Mouse (Mus musculus) embryo, embryonic 10.5 days (tissue): ENCODE data around the gene Gm4216.
"Not testable (repeated sequence)": the region's sequence is repeated elsewhere in the genome, so short reads cannot be mapped to it uniquely, and the experiment has no call there.

ENCODE experiments used
- DNase-seq: peaks from one replicate; pipeline ENCODE4 v3.0.0-alpha.2; 2015; ENCODE audit warnings: low spot score

The Gm4216 gene

GRCm38 (mm10) chr7:23019823-23020222, at the start of gene Gm4216:
TSS of gene Gm4216 (minus strand) at chr7:23019923.
- not testable (repeated sequence) for DNase-seq

GRCm38 (mm10) chr7:23067356-23067755, 47.6 kb upstream of the Gm4216 start, which contains the start of gene Gm8720:
TSS of gene Gm8720 (minus strand) at chr7:23067456.
- DNase-seq, result not testable (repeated sequence)

GRCm38 (mm10) chr7:23055240-23055639, 35.5 kb upstream of the Gm4216 start, which contains the start of gene Vmn1r163:
TSS of gene Vmn1r163 (plus strand) at chr7:23055540.
- not testable (repeated sequence) for DNase-seq

GRCm38 (mm10) chr7:22984573-22984972, 35.1 kb downstream of the Gm4216 start, which contains the start of gene Gm4214:
TSS of gene Gm4214 (minus strand) at chr7:22984673.
- DNase-seq, result not testable (repeated sequence)
